Mouse (Mus musculus) heart, embryonic 13.5 days (tissue): ENCODE measurements at regions not wholly inside any gene's neighbourhood (a gene's known extent, or its start where the extent isn't known, plus 50 kb on each side); places are given as distances from the start of the nearest gene placed in this dataset.

Source experiments
- ATAC-seq: fragments of 200-750 bp; cut with Nextera tagmentation; 2 replicates; pipeline ENCODE4 v1.8.0; 2017; ENCODE audit warnings: moderate TSS enrichment; ENCODE audit not compliant: insufficient number of reproducible peaks, low FRiP score, low TSS enrichment; ENCODE audit errors: extremely low read depth
- H3K27ac ChIP-seq: fragments of 300-500 bp; sonication (generic); replicated peaks from 2 replicates; pipeline ENCODE4 v1.5.1; 2015; ENCODE audit warnings: moderate library complexity, mild to moderate bottlenecking, inconsistent platforms
- H3K27me3 ChIP-seq: fragments of 300-500 bp; sonication (generic); replicated peaks from 2 replicates; pipeline ENCODE4 v1.6.1; 2015; ENCODE audit warnings: mild to moderate bottlenecking, inconsistent platforms
- H3K36me3 ChIP-seq: fragments of 300-500 bp; sonication (generic); 2 replicates; pipeline ENCODE4 v1.6.1; 2015; ENCODE audit warnings: mild to moderate bottlenecking, inconsistent platforms
- H3K4me1 ChIP-seq: fragments of 300-500 bp; sonication (generic); 2 replicates; pipeline ENCODE4 v1.6.1; 2015; ENCODE audit warnings: inconsistent platforms
- H3K4me2 ChIP-seq: fragments of 300-500 bp; sonication (generic); 2 replicates; pipeline ENCODE4 v1.6.1; 2015; ENCODE audit warnings: inconsistent platforms, mild to moderate bottlenecking, moderate library complexity
- H3K4me3 ChIP-seq: fragments of 300-500 bp; sonication (generic); 2 replicates; pipeline ENCODE4 v1.5.1; 2015; ENCODE audit warnings: moderate library complexity, mild to moderate bottlenecking, inconsistent platforms
- H3K9ac ChIP-seq: fragments of 300-500 bp; sonication (generic); 2 replicates; pipeline ENCODE4 v1.6.1; 2015; ENCODE audit warnings: inconsistent platforms, mild to moderate bottlenecking, moderate library complexity
- H3K9me3 ChIP-seq: fragments of 300-500 bp; sonication (generic); 2 replicates; pipeline ENCODE4 v1.6.1; 2016; ENCODE audit warnings: inconsistent platforms
- WGBS: fragments of 180-500 bp; shearing (Covaris S2); methylation state at CpG from one replicate; pipeline ENCODE4 v1.1.7; 2015; ENCODE audit warnings: mixed read lengths; 5-methylcytosine and 5-hydroxymethylcytosine counted together

DNA sequence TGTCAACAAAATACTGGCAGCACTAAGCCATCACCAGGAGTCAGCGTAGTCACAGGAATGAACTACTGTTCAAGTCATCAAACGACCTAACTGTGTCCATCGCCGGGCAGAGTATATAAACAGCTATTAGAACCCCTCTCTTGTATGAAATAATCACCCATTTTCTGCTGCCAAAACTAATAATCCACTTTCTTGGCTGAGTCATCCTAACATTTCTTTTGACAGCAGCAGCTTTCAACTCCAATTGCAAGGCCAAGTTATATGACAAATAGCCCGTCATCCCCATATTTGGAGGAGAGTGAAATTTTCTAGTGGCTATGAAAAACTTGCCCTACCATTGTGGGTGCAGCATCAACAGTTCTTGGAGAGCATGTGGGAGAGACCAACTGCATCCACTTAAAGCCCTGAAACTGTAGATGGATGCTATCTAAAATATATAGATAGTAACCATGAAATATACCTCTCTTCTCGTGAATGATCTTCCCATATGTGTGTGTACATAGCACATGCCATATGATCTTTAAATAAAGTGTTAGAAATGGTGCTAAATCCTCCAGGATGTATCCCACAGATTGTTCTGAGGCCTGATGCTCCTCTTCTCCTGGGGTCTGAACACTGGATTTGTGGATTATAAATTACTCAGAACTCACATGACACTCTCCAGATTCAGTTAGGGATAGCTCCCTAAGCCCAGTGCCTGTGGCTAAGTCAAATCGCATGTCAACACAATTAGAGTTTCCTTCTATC, 189.9 kb upstream of the Tmem72 start:
- Histone ChIP-seq H3K27ac (no peak overlapping the region), H3K27me3 (no peaks in the 10 kb centered on the region), H3K4me3 (no peak overlapping the region), H3K9me3 (no peaks in the 10 kb centered on the region), H3K4me2 (no peak overlapping the region), H3K36me3 (no peaks in the 10 kb centered on the region), H3K9ac (no peak overlapping the region), H3K4me1 (no peaks in the 10 kb centered on the region)
- 70% methylated on average over 7 of the region's 7 CpGs for WGBS
- no peak for ATAC-seq

DNA sequence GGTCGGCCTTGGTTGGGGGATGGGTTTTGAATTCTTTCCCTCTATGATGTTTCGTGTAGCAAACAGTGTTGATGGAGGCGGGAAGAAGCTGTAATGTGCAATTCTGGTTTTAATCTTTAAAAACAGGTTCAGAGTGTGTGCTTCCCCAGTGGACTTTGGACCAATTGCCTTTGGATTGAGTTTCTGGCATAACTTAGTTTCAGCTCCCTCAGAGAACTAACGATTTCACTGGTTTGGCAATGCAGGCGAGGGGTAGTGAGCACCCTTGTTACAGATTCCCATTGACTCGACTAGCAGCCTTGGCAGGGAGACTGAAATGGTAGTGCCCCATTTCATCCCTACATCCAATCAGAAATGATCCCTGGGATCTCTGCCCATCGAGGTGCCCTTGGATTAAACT, 193.9 kb upstream of the Tmem72 start:
- Histone ChIP-seq H3K9me3 (no peaks in the 10 kb centered on the region), H3K4me3 (no peak overlapping the region), H3K9ac (no peak overlapping the region), H3K27ac (no peak overlapping the region), H3K36me3 (no peaks in the 10 kb centered on the region), H3K27me3 (no peaks in the 10 kb centered on the region), H3K4me1 (no peaks in the 10 kb centered on the region), H3K4me2 (no peak overlapping the region)
- WGBS, result 81% methylated on average over 7 of the region's 7 CpGs
- no peak for ATAC-seq

DNA sequence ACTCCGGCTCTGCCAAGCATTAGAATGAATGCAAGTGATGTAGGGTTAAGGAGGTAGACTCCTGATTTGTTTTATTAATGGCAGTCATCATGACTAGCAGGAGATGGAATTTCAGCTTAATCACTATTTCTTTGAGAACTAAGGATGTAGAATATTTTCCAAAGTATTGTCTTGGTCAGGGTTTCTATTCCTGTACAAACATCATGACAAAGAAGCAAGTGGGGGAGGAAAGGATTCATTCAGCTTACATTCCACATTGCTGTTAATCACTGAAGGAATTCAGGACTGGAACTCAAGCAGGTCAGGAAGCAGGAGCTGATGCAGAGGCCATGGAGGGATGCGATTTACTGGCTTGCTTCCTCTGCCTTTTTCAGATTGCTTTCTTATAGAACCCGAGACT, 195.4 kb upstream of the Tmem72 start:
- Histone ChIP-seq H3K9me3 (no peaks in the 10 kb centered on the region), H3K9ac (no peak overlapping the region), H3K4me2 (no peak overlapping the region), H3K36me3 (no peaks in the 10 kb centered on the region), H3K4me3 (no peak overlapping the region), H3K27ac (no peak overlapping the region), H3K4me1 (no peaks in the 10 kb centered on the region), H3K27me3 (no peaks in the 10 kb centered on the region)
- ATAC-seq, result no peak
- WGBS, result 54% methylated on average over 3 of the region's 3 CpGs

DNA sequence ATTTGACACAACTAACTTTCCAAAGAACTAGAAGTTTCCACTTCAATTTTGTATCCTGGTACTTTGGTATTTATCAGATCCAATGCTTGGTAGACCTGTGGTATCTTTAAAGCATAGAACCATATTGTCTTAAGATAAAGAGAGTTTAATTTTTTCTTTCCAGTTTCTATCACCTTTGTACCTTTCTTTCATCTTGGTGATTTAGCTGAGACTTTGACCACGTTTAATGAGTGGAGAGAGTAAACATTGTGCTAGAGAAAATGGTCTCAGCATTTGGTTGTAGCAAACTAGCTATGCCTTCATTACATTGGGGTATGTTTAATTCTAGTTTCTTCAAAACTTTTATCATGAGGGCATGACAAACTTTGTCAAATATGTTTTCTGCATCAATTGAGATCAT, 197.4 kb upstream of the Tmem72 start:
- Histone ChIP-seq H3K4me3 (no peak overlapping the region), H3K9me3 (no peaks in the 10 kb centered on the region), H3K27me3 (no peaks in the 10 kb centered on the region), H3K4me2 (no peak overlapping the region), H3K36me3 (no peaks in the 10 kb centered on the region), H3K27ac (no peak overlapping the region), H3K4me1 (no peaks in the 10 kb centered on the region), H3K9ac (no peak overlapping the region)
- ATAC-seq, result no peak
- WGBS, result 51% methylated on average over 1 of the region's 1 CpGs

DNA sequence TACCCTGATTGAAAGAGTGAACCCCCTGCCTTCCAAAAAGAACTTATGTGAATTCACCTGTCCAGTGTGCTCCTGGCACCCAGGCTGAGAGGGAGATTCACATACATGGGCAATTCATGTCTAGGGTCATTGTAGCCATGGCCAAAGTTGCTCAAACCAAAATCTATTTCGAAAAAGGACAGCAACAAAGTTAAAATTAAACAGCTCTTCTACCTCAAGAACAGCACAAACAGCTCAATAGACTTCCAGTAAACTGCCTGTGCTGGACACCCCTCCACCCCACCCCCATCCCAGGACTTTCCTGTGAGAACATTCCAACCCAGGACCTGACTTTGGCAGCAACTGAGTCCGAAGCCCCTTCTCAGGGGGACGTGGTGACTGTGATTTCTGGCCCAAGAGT, 218.3 kb upstream of the Tmem72 start:
- no peaks in the 10 kb centered on the region for H3K27me3 ChIP-seq
- ATAC-seq, result no peak
- H3K9ac ChIP-seq, result no peak overlapping the region
- H3K4me3 ChIP-seq, result no peak overlapping the region
- no peaks in the 10 kb centered on the region for H3K9me3 ChIP-seq
- no peaks in the 10 kb centered on the region for H3K36me3 ChIP-seq
- H3K27ac ChIP-seq, result no peak overlapping the region
- no peaks in the 10 kb centered on the region for H3K4me1 ChIP-seq
- H3K4me2 ChIP-seq, result no peak overlapping the region
- 49% methylated on average over 3 of the region's 3 CpGs for WGBS

DNA sequence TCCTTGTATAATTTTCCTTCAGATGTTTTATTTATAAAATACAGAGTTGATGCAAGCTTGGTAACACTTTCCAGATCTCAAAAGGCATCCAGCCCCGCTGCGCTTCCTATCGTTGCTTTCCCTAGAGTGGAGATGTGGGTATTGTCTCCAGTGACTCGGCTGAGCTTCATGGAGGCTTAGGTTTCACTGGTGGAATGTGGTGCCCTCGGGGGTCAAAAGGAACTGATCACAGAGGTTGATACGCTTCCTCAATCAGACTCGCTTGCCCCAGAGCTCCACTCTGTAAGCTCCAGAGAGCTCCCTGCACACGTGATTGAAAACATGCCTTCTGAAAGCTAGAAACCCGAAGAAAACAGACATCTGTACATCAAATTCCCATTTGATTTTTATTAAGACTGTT, 224.9 kb upstream of the Tmem72 start:
- H3K36me3 ChIP-seq, result no peaks in the 10 kb centered on the region
- H3K4me3 ChIP-seq, result no peak overlapping the region
- H3K27ac ChIP-seq, result no peak overlapping the region
- H3K9me3 ChIP-seq, result no peaks in the 10 kb centered on the region
- H3K27me3 ChIP-seq, result no peaks in the 10 kb centered on the region
- H3K4me2 ChIP-seq, result no peak overlapping the region
- peaks cover 8% of the 10 kb centered on the region for H3K4me1 ChIP-seq
- no peak for ATAC-seq
- H3K9ac ChIP-seq, result no peak overlapping the region
- WGBS, result 68% methylated on average over 9 of the region's 9 CpGs

DNA sequence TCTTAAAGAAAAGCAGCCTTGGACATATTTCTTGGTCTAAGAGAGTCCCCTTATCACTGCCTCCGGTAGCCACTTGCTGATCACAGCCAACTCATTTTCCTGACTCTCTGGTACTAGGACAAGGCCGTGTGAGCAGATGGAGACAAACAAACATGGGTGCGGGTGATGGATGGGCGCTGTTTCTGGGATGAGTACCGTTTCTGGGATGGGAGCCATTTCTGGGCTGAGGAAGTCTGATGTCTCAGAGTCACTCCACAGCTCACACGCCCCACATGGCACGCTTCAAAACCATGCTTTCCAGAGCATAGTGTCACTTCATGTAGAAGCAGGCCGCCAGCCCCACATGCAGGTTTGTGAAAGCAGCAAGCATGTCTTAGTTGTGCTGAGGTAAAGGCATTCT, 225.6 kb upstream of the Cxcl12 start:
- Histone ChIP-seq H3K36me3 (no peaks in the 10 kb centered on the region), H3K27me3 (no peaks in the 10 kb centered on the region), H3K27ac (no peak overlapping the region), H3K4me1 (peaks cover 13% of the 10 kb centered on the region), H3K4me3 (no peak overlapping the region), H3K9me3 (no peaks in the 10 kb centered on the region), H3K4me2 (no peak overlapping the region), H3K9ac (no peak overlapping the region)
- ATAC-seq, result no peak
- whole genome bisulfite sequencing, result 75% methylated on average over 8 of the region's 8 CpGs

DNA sequence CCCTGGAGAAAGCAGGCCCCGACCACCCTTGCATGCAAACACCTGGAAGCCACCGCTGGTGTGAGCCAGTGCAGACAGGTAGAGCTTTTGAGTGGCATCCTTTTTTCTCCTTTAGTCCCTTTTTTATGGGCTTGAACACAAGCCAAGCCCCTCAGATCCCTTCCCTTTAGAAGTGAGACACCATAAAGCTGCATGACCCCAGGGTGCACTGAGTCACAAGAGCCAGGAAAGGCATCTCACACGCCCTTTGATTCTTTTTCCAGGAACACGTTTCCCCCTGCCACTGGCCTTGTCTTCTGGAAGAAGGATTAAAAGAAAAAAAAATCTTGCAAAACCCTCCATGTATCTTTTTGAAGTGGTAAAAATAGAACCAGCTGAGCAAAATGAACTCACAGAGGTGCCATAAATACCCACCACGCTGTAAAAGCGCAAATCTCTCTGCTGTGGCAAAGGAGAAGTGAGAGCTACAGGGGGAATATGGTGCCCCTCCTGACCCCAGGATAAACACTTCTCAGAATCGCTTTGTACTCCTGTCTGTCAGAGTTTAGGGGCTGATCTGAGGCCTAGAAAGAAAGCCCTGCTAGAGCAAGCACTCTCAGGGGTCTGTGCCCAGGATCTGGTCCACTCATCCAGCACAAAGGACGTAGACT, 222.1 kb upstream of the Cxcl12 start:
- 41% methylated on average over 8 of the region's 8 CpGs for WGBS
- Histone ChIP-seq H3K36me3 (no peaks in the 10 kb centered on the region), H3K27ac (peak overlapping the region; percentile 14; the same call in 1 of the 2 replicates), H3K4me3 (no peak overlapping the region), H3K9ac (no peak overlapping the region), H3K4me1 (peaks cover 13% of the 10 kb centered on the region), H3K4me2 (no peak overlapping the region), H3K27me3 (no peaks in the 10 kb centered on the region), H3K9me3 (no peaks in the 10 kb centered on the region)
- ATAC-seq, result no peak

DNA sequence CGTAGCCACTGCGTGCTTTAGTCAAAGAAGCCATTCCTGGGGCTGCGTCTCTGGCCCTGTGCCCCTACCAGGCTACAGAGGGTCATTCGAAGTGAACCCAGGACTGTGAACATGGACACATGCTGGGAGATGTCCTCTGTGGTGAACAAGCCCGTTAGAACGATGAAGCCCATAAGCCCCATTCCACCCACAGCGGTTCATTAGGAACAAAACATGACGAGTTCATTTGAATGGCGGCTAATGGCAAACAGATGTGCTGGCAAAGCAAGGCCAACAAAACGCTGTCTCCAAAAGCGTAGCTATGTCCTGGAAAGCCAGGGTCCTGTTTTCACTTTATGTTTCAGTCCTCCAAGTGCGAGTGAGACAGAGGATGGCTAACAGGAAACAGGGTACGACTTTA, 208.7 kb upstream of the Cxcl12 start:
- WGBS, result 79% methylated on average over 13 of the region's 13 CpGs
- Histone ChIP-seq H3K27ac (no peak overlapping the region), H3K9ac (no peak overlapping the region), H3K27me3 (no peaks in the 10 kb centered on the region), H3K4me3 (no peak overlapping the region), H3K4me2 (no peak overlapping the region), H3K36me3 (no peaks in the 10 kb centered on the region), H3K9me3 (no peaks in the 10 kb centered on the region), H3K4me1 (0 out of 2 replicates have a peak, but pooled peaks cover 3% of the 10 kb centered on the region)
- no peak for ATAC-seq

DNA sequence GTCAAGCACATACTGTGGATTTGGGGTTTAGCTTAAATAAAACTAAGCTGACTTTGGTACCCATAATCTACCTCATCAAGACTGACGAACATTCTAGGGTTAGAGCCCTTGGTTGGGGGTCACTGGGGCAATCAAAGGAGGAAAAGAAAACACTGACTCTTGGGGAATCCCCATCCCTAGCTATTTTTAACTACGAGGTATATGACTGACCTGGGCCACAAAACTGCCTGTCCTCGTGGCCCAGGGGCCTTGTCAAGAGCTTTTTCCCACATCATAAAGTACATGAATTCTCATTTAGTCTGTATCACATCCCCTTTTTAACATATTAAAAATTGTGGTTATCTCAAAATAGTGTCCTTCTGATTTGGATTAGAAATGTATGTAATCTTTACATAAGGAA, 207.7 kb upstream of the Cxcl12 start:
- Histone ChIP-seq H3K9me3 (no peaks in the 10 kb centered on the region), H3K4me1 (0 out of 2 replicates have a peak, but pooled peaks cover 3% of the 10 kb centered on the region), H3K4me2 (no peak overlapping the region), H3K36me3 (no peaks in the 10 kb centered on the region), H3K27me3 (no peaks in the 10 kb centered on the region), H3K4me3 (no peak overlapping the region), H3K27ac (no peak overlapping the region), H3K9ac (no peak overlapping the region)
- WGBS, result 34% methylated on average over 3 of the region's 3 CpGs
- no peak for ATAC-seq

DNA sequence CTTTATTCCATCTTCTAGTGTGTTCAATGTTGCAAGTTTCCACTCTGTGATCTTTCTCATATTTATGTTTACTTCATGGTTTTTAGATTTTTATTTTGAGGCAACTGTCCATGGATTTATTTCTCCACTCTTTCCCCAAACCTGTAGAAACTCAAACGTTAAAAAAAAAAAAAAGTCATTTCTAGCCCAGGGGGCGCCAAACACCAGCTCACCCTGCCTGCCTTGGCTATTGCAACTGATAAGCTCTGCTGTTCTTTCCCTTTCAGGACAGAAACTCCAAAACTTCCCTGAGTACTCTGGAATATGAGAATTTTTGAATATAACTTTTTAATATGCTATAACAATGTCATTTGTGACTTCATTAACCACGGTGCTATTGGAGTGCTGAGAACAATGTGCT, 201.9 kb upstream of the Cxcl12 start:
- no peaks in the 10 kb centered on the region for H3K36me3 ChIP-seq
- ATAC-seq, result no peak
- H3K27me3 ChIP-seq, result no peaks in the 10 kb centered on the region
- no peaks in the 10 kb centered on the region for H3K9me3 ChIP-seq
- no peak overlapping the region for H3K9ac ChIP-seq
- H3K4me3 ChIP-seq, result no peak overlapping the region
- no peak overlapping the region for H3K4me2 ChIP-seq
- no peak overlapping the region for H3K27ac ChIP-seq
- WGBS, result 29% methylated on average over 3 of the region's 3 CpGs
- peaks cover 10% of the 10 kb centered on the region; the same call in 1 of the 2 replicates for H3K4me1 ChIP-seq

DNA sequence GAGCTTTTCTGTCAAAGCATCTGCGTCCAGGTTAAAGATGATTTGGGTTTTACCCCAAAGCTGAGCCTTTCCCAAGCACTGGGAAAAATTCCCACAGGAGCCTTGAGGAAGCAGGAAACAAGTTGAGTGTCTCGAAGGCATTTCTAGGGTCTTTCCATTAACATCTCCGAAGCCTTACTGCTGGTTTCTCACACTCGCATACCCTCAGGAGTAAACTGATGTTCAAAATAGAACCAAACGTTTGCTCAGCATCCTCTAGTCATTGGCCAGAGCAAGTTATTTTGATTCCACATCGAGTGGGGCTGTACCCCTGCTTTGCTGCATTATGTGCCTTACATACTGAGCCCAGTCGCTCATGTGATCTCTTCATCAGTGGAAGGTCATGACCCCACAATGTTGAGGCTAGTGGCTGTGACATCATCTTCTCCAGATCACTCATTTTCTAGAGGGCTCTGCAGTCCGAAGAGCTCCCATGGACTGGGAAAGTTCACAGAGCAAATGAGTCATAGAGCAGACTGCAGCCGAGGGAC, 198.9 kb upstream of the Cxcl12 start:
- no peak overlapping the region for H3K4me3 ChIP-seq
- WGBS, result 46% methylated on average over 9 of the region's 9 CpGs
- no peaks in the 10 kb centered on the region for H3K27me3 ChIP-seq
- no peak overlapping the region for H3K27ac ChIP-seq
- no peak overlapping the region for H3K4me2 ChIP-seq
- H3K4me1 ChIP-seq, result peaks cover 10% of the 10 kb centered on the region; the same call in 1 of the 2 replicates
- no peak for ATAC-seq
- no peak overlapping the region for H3K9ac ChIP-seq
- no peaks in the 10 kb centered on the region for H3K9me3 ChIP-seq
- H3K36me3 ChIP-seq, result no peaks in the 10 kb centered on the region
